Mouse (Mus musculus) cerebellum, postnatal 4 days (tissue): Measurements from ENCODE around the gene Trappc5.

ENCODE experiments used
- DNase-seq, 2 experiments: peaks; one replicate each; pipeline ENCODE4 v3.0.0; 2022; ENCODE audit warnings: low spot score in 2 of 2, mixed read lengths in 1 of 2

Gene Trappc5

DNA sequence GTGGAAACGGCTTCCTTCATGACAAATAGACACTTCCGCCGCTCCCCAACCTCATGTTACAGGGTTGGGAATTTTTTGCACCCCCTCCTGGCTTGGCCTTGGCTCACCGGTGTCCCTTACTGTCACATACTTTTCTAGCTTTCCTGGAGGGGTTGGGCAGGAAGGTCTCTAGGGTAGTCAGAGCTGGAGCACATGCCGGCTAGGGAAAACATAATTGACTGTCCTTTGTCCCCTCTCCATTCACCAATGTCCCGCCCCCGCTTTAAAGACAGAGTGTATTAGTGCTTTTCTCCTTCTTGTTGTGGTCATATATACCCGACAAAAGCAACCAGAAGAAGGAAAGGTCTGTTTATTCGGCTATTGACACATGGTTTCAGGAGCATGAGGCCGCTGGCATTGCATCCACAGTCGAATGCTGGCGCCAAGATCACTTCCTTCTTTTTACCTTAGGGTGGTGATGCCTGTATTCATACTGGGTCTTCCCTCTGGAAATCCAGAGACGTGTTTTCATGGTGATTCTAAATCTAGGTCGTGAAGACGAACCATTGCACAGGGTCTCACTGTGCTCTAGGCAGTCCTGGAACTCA is 987 bp downstream of the Trappc5 start:
- DNase-seq, result no peak

DNA sequence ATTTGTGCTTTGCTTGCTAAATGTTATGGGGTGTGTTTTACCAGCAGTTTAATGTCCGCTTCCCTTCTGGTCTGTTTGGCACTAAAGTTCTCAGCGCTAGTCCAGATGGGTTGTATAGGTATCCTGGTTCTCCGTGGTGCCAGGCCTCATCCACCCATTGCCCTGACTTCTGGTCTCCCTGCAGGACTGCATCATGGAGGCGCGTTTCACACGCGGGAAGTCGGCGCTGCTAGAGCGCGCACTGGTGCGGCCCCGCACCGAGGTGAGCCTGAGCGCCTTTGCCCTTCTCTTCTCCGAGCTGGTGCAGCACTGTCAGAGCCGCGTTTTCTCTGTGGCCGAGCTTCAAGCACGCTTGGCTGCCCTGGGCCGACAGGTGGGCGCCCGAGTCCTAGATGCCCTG is 2.7 kb downstream of the Trappc5 start:
- no peak for DNase-seq

DNA sequence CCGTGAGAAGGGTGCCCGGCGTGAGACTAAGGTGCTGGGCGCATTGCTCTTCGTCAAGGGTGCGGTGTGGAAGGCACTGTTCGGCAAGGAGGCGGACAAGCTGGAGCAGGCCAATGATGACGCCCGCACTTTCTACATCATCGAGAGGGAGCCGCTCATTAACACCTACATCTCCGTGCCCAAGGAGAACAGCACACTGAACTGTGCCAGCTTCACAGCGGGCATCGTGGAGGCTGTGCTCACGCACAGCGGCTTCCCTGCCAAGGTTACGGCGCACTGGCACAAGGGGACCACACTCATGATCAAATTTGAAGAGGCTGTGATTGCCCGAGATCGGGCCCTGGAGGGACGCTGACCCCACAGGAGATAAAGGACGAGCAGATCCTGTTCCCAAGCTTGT is 3.1 kb downstream of the Trappc5 start:
- DNase-seq, result no peak

DNA sequence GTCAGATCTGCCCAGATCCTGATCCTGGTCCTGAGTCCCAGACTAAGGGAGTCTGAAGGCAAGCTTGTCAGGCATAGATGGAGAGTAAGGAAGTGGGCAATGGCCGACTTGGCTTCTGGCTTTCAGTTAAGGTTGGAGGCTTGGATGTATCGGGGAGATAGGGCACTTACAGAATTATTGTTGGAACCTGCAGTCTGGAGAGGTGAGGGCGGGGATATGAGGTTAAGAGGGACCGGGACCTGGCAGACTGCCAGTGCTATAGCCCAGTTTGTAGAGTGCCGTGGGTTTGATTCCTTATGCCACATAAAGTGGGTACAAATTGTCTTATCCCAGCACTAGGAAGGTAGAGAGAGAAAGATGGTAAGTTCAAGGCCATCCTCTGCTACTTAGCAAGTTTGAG is 3.6 kb downstream of the Trappc5 start:
- no peak for DNase-seq

DNA sequence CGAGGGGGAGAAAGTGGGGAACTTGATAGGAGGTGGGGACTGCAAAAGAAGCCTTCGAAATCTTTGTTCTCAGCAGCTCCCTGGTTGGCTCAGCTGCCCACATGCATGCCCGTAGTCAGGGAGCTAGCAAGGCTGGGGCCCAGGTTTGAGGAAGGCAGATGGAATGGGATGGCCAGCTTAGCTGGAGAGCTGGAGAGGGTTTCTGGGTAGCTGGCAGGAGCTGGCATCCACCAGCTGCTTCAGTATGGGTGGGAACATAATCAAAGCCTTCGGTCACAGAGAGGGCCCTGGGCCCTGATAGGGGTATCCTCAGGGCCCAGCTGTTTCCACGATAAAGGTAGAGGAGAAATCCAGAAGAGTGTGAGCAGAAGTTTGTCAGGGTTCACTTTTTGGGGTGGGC is 6.3 kb downstream of the Trappc5 start:
- peak in 1 of 2 experiments; percentile 52 for DNase-seq

DNA sequence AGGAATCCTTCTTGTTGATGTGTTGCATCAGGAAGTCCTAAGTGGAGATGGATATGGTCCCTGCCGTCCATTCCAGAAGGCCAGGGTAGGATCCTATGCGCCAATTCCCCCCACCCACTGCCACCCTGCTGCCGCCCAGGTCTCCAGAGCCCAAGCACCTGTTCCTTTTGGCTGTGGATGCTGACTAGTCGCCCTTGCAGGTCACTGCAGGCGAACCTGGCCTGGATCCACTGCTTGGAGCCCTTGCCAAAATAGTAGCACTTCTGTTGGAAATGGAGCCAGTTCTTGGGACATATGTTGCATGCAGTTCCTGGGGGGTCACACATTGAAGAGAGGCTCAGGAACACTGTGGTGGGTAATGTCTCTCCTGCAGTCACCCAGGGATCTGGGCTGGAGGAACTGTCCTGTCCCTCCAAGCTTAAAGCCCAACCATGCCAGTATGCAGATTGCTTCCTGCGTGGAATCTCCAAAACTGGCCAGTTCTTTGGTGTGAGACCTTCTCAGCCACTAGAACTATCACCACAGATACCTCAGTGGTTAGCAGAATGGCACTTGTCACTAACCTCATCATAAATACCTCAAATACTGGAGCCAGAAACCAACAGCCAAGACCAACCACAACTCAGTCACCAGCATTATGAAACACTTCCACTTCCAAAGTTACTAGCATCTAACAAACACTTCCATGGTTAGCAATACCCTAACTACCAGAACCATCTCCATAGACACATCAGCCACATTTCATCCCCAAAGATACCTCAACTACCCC is 7.5 kb downstream of the Trappc5 start:
- peak in 1 of 2 experiments; percentile 71 for DNase-seq

DNA sequence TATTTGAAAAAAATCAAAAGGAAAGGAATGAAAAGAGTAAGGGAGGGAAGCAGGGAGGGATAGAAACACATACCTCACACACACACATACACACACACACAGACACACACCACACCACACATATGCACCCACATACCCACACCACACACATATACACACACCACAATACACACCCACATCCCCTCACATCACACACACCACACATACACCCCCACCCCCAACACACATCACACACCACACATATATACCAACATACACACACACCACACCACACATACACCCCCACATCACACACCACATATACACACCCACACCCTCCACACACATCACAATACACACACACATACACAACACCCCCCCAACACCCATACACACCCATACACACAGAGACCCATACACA is 8.4 kb downstream of the Trappc5 start:
- DNase-seq, result no peak

DNA sequence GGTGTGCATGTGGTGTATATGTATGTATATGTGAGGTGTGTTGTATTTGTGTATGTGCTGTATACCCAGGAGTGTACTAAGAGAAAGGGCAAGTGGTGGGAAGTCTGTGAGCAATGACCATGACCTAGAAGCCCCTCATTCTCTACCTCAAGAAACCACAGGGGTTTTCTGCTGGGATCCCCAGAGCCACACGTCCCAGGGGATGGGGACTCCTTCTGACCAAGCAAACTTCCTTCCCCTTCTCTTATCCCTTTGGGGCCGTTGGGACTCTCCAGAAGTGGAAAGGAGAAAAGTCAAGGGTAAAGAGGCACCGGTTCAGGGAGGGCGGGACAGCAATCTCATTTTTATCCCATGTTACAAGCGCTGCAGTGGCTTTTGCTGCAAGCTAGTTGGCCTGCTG is 9.3 kb downstream of the Trappc5 start:
- no peak for DNase-seq

DNA sequence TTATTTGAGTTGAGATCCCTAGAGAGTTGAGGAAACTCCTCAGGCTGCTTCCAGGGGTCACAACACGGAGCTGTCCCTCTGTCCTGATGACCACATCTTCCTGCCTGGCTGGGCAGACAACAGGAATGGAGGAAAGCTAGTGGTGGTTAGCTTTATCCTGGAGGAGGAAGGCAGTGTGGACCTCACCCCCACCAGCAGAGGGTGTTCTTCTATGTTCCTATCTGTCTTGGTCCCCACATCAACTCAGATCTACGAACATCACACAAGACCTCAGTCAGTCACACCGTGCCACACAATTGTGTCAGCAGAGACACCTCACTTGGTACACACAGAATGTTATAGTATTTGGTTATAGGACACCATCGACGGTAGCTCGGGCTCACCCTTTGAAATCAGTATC is 11.4 kb downstream of the Trappc5 start:
- DNase-seq, result no peak

DNA sequence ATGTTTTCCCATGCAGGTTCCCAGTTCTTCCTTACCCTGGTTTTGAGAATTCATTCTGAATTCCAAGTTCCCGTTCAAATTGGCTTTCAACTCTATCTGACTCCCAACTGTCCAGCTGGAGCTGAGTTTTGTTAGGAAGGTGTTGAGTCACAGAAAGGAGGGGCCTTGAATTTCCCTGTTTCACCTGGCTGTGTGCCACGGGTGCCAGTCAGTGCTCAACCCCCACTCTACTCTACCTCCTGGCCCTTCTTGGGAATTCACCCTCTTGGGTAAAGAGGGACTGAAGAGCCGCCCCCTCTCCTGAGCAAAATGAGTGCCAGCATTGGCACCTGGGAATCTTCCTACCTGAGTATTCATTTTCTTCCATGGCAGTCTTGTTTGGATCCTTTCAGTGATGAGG is 14.7 kb downstream of the Trappc5 start:
- no peak for DNase-seq

DNA sequence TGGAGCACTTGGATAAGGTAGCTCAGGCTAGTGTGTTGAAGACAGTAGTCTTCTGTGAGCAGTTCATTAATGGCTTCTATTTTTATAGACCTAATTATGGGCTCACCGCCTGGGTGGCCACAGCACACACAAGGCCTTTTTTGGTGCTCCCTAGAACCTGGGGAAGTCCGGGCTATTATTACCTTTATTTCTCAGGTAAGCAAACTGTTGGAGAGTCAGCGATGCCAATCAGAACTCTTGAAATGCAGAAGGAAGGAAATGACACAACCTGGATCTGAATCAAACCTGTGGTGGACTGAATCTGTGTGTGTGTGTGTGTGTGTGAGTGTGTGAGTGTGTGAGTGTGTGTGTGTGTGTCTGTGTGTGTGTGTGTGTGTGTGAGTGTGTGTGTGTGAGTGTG is 18.0 kb downstream of the Trappc5 start, which contains the start of gene Fcer2a:
Gene Fcer2a, minus strand, starts transcription at position 55 of the 400 bp plus-strand sequence.
- no peak for DNase-seq

DNA sequence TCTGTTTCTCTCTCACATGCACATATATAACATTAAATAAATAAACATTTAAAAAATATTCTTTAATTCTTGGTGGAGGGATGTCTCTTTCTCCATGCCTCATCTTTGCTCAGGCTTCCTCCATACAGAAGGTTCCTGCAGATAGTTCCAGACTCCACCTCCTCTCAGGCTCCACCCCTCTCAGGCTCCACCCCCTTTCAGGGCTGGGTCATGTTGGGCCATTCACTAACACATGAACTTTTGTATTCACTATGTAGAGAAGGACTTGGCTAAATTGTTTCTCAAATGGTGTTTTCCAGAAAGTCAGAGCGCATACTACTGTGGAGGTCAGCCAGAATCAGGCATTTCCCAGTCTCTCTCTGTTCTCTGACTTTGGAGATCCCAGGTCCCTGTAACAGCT is 25.4 kb downstream of the Trappc5 start:
- no peak for DNase-seq

DNA sequence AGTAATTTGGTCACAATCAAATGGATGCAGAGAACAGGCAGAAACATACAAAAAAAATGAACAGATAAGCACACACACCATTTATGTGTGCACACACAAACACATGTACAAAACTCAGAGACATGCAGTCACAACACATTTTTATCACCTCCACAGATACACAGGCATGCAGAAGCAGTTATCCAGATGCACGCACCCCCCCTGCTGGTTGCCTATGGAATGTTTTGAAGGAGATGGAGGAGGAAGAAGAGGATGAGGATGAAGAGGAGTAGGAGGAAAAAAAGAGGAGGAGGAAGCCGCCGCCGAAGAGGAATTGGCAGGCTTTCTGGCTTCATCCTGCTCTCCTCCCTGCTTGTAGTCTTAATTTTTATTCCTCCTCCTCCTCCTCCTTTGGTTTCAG is 29.6 kb downstream of the Trappc5 start:
- DNase-seq, result no peak

DNA sequence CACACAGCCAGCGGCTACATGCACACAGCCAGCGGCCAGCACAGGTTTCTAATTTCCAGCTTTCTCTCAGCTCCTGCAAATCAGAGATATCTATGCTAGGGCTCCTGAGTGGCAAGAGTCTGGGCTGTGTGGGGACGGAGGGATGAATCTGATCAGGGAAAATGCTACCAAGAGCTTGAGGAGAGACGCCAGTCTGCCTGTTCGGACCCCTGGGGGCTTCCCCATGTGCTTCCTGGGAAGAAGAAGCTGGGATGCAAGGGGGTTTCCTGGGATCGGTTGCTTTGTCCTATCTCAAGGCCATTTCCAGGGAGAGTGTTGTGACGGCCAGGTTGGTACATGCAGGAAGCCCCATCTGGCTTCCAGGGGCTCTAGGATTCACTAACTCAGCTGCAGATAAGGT is 31.5 kb downstream of the Trappc5 start:
- DNase-seq, result no peak

DNA sequence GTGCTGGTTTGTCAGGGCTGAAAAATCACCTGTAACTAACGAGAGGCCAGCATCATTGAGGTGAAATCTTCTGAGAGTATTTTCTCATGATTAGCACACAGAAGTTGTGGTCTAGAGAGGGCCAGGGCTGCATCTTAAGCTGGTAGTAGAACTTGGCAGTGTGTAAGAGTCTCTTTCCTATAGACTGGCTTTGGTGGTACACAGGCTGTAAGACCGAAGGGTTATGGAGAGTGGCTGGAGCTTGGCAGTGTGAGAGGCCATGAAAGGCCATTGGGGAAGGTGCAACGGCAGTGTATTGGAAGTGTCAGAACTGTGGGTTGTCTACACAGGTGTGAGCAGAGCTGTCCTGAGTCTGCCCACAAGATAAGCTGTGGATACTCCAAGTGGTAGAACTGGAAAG is 34.2 kb downstream of the Trappc5 start:
- DNase-seq, result no peak

DNA sequence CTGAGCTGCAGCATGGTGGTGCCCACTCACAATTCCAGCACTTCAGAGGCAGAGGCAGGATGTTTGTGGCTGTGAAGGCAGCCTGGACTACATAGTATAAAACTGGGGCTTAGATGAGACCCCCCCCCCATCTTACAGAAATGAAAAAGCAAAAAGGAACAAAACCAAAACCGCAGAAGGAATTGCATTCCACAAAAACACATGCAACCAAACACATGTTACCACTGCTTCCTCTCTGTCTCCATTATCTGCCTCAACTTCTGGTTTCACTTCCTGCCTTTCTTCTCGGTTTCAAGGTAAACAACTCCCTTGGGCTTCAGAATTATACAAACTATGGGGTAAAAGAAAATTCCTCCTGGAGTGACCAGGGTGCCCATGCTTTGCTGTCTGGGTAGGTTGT is 35.5 kb downstream of the Trappc5 start:
- DNase-seq, result no peak

DNA sequence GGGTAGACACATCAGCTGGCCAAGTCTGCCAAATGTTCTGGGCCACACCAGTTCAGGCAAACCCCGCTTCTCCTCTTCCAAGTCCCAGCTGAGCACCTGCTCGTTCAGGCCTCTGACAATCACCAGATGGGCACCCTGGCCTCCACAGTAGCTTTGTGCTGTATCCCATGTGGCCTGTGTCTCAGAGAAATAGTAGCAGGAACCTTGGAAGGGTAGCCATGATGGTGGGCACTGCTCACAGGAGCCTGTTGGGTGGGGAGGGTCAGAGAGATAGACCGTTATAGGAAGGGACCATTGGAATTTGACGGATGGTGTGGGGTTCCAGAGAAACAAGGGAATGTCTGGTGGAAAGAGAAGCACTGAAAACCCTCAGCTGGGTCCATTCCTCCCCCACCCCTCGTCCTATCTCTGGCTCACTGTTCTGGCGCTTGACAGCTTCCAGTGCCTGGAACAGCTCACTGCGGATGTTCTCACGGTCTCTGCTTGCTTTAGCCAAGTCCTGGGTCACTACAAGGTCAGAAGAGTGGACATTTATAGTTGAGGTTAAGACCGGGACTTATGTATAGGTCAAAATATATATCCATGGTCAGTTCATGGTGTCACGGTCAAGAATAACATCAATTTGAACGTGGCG is 41.3 kb downstream of the Trappc5 start:
- no peak for DNase-seq

DNA sequence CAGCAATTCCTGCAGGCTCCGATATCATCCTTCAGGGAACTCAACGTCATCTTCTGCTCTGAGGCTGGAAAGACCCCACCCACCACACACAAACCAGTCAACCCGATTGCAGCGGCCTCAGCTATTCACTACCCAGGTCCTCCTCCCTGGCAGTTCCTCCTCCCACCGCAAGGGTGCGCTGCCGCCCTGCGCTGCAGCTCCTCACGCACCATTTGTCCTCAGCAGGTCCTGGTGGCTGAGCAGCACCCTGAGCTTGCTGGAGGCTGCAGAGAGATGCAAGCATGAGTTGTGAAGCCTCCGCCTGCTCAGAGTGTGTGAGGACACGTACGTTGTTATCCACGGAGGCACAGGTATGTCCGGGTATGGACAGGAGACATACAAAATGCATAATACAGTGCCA is 42.5 kb downstream of the Trappc5 start:
- peak; percentile 50 to 76 for DNase-seq

DNA sequence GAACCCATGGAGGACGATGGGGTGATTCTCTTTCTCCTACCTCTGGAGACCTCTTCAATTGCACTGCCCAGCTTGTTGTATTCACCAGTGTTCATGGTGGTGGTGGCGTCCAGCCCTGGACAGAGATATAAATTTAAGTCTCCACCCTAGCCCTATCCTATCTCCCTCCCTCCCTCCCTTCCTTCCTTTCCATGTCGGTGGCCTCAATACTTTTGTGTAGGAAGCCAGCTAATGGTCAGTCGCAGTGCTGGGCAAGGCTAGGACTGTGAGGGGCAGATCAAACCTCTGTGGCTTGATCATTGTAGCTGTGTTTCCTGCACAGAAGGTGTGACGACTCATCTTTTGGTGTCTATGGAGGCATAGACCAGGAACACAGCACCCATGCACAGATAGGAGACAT is 44.5 kb downstream of the Trappc5 start, which contains the start of gene Clec4g:
Gene Clec4g, minus strand, starts transcription at position 101 of the 400 bp plus-strand sequence.
- DNase-seq, result no peak

DNA sequence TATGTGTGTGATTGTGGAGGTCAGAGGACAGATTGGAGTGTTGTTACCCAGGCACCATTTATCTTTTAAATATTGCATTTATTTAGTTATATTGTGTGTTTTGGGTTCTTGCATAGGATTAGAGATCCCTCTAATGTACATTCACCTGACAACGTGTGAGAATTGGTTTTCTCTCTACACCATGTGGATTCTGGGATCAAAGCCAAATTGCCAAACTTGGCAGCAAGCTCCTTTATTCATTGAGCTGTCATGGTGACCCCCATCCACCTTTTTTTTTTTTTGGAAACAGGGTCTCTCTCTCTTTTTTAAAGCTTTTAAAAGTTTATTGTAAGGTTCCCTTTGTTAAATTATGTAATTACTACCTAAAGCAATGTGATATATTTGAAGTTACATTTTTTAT is 44.9 kb downstream of the Trappc5 start:
- DNase-seq, result peak in 1 of 2 experiments; percentile 36
